Mouse (Mus musculus): Measurements from ENCODE around the gene Asic1.
"Not testable (repeated sequence)": the region's sequence is repeated elsewhere in the genome, so short reads cannot be mapped to it uniquely, and the experiment has no call there.

The Asic1 gene

DNA sequence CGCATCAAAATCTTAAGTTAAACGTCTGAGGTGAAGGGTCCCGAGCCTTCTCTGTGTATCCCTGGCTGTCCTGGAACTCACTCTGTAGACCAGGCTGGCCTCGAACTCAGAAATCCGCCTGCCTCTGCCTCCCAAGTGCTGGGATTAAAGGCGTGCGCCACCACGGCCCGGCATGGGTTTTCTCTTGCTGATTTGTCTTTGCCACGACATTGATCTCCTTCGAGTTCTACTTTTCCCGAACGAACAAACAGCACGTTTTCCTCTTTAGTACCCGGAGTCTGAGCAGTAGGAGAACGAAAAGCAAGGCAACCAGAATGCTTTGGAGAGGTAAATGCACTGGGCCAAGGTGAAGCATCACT is 31.5 kb downstream of the Asic1 start:
- not testable (repeated sequence) for DNase-seq (ENCODE audit: low spot score in 2 of 2)

DNA sequence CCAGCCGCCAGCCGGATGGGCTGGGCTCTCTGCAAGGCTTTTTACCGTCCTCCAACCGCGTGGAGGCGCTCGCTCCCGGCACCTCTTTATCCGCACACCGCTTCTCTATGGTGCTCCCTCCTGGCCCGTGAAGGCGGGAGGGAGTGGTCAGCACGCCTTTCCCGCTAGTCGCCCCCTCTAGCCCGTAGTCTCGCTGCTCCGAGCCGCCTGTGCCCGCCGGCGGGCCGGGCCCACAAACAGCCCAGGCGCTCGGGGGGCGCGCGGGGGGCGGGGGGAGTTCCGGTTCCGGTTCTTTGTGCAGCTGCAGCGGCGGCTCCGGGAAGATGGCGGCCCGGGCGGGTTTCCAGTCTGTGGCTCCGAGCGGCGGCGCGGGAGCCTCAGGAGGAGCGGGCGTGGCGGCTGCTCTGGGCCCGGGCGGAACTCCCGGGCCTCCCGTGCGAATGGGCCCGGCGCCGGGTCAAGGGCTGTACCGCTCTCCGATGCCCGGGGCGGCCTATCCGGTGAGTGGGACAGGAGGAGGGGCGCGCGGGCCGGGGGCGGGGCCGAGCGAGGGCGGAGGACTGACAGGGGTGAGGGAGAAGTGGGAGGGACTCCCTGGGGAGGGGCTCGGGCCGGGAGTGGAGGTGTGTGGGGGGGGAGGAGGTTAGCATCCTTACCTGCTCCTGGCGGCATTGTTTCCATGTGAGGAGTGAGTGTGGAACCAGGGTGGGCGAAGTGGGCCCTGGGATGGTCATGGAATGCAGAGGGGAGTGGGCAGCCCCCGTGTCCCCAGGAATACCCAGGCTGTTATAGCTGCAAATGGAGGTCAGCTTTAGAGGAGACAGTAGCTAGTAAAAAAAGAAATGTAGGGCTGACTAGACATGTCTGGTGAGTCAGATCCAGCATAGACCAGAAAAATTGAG is 32.1 kb downstream of the Asic1 start, which contains the start of gene Smarcd1:
Gene Smarcd1 (plus strand): TSS at position 131 of the 902 bp plus-strand sequence.
- DNase-seq (ENCODE audit: low spot score in 2 of 2), result peak; percentile 91 to 92

DNA sequence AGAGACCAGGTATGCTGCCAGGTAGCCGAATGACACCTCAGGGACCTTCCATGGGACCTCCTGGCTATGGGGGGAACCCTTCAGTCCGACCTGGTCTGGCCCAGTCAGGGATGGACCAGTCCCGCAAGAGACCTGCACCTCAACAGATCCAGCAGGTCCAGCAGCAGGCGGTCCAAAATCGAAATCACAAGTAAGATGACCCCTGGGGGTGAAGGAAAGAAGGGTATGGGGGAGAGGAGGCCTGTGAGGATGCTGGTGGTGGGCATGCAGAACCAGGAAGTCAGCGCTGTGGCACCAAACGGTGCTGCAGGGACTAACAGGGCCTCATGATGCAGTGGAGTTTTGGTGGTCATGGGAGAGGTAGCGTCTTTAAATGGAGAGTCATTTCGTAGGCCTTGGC is 32.9 kb downstream of the Asic1 start:
- DNase-seq (ENCODE audit: low spot score in 2 of 2), result no peak

DNA sequence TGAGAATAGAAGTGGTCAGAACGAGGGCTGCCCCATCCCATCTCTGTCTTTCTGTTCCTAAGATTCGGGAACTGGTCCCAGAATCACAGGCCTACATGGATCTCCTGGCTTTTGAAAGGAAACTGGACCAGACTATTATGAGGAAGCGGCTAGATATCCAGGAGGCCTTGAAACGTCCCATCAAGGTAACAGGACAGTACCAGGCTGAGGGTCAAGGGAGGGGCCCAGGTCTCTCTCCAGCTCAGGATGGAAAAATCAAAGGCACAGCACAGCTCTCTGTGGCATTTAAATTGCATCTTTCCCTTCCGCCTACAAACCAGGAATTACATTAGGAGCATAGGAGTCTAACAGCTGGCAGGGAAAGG is 33.5 kb downstream of the Asic1 start:
- DNase-seq (ENCODE audit: low spot score in 2 of 2), result no peak

DNA sequence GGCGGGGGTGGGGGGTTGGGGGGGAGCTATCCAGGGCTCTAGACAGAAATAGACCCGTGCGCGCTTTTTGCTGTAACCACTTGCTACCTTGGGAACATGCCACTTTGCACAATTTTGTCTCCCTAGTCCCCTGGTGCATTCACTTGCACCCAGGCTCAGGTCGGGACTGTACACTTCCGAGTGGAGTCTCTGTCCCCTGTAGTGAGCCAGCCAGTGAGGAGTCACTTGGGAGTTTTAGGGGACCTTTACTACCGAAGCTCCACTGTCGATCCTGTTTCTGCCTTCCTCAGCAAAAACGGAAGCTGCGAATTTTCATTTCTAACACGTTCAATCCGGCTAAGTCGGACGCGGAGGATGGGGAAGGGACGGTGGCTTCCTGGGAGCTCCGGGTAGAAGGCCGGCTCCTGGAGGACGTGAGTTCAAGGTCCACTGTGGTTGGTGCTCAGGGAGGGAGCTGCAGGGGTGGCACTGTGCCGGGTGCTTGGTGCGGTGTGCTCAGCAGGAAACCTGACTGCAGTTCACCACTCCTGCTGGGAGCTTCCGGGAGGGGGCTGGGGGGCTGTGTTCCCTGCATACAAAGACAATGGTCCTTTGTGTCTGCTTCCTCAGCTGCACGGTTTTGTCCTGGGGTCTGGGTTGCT is 34.0 kb downstream of the Asic1 start:
- no peak for DNase-seq (ENCODE audit: low spot score in 2 of 2)

DNA sequence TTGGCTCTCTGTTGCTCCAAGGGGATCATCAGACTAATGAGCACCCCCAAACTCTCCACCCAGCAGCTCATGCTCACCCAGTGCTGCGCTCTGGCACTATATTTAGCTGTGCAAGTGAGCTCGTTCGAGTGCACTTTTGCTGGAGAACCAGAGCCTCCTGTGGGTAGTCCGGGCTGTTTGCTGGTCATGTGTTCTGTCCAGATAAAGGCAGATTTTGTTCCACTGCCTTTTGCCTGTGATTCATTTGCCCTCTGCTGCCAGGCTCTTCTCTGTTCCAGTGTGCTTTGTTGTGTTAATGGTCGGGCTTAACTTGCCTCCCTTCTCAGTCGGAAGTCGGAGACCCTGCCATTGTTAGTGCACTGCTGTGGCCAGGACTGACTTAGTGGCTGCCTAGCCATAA is 34.7 kb downstream of the Asic1 start:
- DNase-seq (ENCODE audit: low spot score in 2 of 2), result no peak

DNA sequence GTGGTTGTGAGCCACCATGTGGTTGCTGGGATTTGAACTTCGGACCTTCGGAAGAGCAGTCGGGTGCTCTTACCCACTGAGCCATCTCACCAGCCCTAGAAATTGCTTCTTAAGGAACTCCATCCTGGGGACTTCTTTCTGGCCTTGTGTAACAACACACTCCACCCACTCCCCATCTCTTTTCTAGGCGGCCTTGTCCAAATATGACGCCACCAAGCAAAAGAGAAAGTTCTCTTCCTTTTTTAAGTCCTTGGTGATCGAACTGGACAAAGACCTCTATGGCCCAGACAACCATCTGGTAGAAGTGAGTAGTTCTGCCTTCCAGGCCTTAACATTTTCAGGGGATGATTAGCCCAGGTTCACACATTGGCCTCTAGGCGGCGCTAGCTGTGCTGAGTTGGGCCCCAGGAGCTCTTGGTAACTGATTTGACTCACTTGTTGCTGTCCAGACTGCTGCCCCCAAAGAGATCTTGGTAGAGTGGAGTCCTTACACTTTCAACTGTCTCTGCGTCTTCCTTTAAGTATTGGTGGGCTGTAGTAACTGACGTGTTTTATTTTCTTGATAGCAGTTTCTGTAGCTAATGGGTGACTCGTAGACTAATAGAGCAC is 35.4 kb downstream of the Asic1 start, which contains the start of gene Gm17349:
Gene Gm17349 (minus strand): TSS at position 51 of the 609 bp plus-strand sequence.
- peak; percentile 37 to 56 for DNase-seq (ENCODE audit: low spot score in 2 of 2)

DNA sequence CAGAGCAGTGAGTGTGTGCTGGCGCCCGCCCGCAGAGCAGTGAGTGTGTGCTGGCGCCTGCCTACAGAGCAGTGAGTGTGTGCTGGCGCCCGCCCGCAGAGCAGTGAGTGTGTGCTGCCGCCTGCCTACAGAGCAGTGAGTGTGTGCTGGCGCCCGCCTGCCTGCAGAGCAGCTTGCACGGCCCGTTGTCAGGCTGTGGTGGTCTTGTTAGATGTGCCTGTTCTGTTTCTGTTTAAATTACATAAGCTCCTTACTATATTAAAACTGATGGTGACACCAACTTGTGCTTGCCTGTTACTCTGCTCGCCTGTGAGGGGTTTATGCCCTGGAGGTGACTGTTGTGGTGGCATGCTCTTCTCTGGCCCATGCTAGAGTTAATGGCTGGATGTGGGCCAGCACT is 38.0 kb downstream of the Asic1 start:
- no peak for DNase-seq (ENCODE audit: low spot score in 2 of 2)

DNA sequence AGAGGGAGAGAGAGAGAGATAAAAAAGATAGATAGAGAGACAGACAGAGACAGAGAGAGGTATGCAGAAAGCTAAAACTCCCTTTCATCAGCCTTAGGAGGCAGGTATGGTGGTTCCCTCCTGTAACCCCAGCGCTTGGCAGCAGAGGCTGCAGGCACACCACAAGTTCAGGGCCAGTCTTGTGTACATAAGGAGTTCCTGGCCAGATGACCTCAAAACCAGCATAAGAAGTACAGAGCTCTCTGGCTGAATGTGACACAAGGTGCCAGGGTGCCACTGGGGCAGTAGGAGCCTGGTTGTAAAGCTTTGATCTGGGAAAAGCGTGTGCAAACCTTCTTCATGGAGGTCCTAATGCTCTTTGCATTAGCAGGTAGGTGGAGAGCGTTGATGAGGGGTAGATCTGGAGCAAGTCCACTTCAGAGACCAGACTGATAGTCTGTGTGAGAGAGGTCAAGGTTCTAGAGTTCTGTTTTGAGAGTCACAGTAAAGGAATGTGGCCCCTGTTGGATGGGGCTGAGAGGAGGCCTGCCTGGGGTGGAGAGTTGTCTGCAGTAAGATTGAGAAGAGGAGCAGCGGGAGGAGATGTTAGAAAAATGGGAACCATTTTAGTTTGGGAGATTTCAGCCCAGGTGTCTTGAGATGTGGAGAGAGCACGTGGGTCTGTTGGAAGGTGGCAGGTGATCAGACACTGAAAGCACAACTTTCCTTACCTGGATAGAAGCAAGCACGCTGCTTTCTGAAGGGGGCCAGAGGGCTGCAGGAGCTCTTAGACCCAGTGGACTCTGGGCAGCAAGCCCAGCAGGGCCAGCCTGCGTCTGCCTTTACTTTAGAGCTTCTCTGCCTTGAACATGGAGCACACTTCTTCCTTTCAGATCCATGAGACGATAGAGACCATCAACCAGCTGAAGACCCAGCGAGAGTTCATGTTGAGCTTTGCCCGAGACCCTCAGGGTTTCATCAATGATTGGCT is 40.3 kb downstream of the Asic1 start:
- DNase-seq (ENCODE audit: low spot score in 2 of 2), result no peak

DNA sequence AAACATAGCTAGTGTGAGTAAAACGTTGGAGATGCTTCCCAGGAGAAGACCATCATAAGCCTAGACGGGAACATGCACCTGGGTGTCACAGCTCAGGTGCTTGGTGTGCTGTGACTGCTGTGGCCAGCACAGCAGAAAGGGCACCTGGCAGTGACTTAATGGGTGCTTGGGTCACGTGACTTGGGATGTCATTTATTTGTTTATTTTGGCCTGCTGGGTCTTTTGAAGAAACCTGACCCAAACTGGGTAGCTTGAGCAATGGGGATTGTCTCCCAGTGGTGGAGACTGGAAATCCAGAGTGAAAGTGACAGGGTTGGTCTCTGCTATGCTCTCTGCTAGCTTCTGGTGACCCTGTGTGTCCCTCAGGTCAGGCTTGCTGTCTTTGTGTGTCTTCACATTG is 41.3 kb downstream of the Asic1 start:
- DNase-seq (ENCODE audit: low spot score in 2 of 2), result no peak

DNA sequence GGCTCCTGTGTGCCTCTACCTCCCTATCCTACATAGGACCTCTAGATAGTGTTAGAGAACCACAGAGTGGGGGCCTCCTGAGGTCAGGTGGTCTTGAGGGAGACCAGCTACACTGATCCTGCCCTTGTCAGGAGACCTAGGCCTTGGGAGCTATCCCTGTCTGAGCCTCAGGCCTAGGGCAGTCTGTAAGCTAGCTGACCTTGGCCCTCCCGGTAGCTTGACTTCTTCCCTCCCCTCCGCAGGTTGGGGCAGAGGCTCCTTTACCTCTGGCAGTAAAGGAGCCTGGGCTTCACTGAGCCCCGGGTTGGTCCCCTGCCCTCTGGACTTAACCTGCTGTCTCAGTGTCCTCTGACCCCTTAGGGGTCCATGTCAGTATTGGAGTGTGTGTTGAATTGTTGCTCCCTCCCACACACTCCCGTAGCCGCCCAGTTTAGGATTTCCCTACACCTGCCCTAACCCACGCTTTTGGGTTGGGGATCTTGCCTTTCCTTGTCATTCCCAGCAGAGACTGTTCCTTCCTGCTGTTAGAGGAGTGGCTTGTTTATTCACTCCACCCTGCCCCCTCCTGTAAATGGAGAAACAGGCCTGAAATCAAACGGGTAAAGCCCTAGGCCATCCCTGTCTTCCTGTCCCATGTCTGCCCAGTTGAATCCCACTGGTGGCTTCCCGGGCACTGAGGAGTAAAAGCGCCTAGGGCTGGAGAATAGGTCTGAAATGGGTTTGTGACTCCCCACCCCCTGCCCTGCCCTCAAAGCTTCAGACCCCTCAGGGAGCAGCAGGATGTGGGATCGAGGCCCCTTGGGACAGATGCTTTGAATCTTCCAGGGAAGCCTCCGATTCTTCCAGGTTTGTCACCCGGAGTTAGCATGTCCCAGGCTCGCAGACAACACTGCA is 42.7 kb downstream of the Asic1 start:
- DNase-seq (ENCODE audit: low spot score in 2 of 2), result no peak

DNA sequence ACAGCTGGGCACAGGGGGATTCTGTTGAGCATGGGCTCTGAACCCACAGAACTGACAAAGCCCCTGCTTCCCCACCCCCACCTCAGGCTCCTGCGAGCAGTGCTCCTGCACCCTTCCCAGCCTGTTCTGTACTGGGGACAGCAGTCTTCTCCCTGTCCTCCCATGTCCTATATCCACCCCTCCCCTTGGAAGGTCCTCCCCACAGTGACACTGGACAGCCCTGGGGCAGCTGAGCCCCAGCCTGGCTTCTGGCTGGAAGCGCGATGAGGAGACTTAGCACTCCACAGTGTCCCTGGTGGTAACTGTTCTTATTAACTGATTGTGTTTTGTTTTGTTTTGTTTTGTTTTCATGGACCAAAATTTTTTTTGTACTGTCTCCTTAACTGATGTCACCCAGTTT is 43.4 kb downstream of the Asic1 start:
- DNase-seq (ENCODE audit: low spot score in 2 of 2), result no peak

DNA sequence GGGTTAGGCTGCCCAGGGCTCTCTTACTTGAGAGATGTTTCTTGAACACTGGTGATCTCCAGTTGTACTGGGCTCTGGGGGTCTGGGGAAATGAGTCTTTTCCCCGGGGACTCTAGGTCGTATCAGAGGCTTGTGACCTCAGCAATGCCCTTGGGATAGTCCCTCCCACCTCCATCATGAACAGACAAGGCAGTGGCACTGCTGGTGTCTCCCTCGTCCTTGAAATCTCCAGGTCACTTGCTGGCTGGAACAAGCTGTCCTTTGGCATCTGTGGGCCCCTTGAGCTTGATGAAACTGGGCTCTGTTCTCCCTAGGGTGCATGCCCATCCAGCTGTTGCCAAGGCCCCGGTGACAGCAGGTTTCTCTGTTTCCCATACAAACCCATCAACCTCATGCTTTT is 44.0 kb downstream of the Asic1 start:
- no peak for DNase-seq (ENCODE audit: low spot score in 2 of 2)

DNA sequence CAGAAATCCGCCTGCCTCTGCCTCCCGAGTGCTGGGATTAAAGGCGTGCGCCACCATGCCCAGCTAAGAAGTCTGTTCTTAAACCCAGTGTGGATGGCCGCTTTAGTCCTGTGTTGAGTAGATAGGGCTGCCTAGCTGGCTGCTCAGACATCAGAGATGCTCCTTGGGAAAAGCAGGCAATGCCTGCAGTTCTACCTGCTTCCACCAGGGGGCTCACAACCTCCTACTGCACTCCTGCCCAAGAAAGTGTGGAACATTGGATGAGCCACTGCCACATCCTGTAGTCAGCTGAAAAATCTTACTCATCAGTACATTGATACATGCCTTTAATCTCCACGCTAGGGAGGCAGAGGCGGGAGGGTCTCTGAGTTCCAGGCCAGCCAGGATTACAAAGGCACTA is 44.7 kb downstream of the Asic1 start:
- peak; percentile 56 to 64 for DNase-seq (ENCODE audit: low spot score in 2 of 2)

DNA sequence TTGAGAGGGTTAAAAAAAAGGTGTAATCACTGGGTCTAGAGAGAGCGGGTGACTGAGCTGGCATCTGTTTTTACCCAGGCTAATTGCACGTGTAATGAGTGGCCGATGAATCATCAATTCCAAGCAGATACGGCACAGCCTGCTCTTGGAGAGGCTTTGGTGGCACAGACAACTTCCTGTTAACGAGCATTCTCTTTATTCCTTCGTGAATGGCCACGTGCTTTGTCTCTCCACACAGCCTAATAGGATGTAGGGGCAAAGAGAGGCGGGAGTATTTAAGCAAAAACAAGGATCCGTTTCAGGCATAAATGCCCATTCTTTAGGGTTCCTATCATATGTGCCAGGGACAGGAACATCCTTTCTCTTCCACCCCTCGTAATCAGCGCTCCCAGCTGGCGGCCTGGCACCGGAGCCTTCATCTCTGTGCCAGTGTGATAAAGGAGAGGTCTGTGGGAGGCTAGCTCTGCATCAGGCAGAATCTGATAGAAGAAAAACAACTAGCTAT is 45.2 kb downstream of the Asic1 start:
- peak; percentile 47 to 68 for DNase-seq (ENCODE audit: low spot score in 2 of 2)

DNA sequence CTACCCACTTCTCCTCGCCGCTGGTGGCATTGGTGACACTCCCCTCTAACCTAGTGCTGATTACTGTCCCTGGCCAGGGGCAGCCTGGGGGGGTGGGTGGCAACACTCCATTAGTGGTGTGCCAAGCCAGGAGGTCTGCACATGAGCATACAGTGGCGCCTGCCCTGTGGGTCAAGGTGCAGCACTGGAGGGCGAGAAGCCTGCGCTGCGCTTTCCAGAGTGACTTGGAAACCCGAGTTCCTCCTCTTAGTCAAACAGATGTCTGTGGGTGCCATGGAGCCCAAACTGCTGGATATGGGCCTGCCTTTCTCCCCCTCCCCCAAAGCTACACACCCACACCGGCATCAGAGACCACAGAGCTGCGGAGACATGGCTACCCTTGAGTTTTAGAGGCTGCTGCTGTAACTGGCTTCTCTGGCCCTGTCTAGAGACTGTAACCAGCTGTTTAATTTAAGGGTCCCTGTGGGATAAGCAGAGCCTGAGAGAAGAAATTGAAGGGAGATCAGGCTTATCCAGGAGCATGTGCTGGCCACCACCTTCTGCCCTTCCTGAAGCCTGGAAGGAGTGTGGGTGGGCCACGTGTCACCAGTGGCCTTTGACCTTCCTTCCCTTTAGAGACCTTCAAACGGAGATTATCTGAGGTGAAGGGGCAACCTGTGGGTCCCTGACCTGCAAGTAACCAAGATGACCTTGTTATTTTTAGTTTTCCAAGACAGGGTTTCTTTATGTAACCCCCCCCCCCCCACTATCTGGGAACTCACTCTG is 46.0 kb downstream of the Asic1 start:
- no peak for DNase-seq (ENCODE audit: low spot score in 2 of 2)

DNA sequence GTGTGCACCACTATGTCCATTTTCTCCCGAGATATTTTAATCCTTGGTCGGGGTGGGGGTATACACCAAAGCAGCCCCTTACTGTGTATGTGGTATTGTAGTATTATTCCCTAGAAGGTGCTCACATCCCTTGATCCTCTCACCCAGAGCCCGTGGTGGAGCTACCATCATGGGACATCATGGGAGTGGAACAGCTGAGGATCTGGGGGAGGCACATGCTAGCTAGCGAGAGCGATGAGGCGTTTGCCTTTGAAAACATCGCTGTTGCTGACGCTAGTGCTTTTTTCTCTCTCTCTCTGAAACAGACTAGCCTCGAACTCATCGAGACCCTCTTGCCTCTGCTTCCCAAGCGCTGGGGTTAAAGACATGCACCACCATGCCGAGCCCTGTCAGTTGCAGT is 46.6 kb downstream of the Asic1 start:
- no peak for DNase-seq (ENCODE audit: low spot score in 2 of 2)

DNA sequence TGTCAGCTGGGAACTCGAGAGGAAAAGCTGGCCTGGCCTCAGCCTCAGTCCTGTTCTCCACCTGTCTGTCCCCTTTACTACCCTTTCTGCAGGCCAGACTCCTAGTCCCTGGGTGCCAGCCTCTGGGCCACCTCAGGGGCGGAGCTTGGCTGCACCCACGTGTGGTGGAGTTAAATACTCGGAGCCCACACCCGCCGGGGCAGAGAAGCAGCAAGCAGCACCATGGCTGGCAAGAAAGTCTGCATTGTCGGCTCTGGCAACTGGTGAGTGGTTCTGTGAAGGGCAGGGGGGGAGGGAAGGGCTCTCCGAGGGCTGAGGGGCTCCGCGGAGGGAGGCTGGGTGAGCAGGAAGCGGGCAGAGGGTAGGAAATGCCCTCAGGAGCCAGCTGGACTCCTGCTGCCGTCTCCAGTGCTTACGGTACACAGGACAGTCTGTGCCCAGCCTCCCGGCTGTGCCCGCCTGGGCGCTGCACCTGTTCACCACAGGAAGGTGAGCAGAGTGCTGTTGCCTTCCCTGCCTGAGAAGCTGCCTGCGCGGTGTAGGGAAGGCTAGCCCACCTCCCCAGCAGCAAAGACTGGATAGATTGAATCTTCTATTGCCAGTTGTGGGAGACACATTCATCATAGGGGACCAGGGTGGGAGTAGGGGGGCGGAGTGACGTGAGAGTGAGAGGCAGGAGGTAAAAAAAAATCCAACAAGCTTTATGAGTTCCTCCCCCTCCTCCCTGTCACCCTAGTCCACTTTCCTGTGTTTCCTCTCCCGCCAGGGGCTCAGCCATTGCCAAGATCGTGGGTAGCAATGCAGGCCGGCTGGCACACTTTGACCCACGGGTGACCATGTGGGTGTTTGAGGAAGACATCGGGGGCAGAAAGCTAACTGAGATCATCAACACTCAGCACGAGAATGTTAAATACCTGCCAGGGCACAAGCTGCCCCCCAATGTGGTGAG is 47.5 kb downstream of the Asic1 start, which contains the start of gene Gpd1:
Gene Gpd1 (plus strand): TSS at position 130 of the 949 bp plus-strand sequence.
- no peak for DNase-seq (ENCODE audit: low spot score in 2 of 2)
